Mouse (Mus musculus): ENCODE data around the gene Atp8b3.

The Atp8b3 gene

GRCm38 (mm10) chr10:80545590-80545989, 6.7 kb upstream of the Atp8b3 start:
- Histone ChIP-seq H3K27me3 (ENCODE audit: insufficient read depth, low read length) (no peaks in the 10 kb centered on the region), H3K36me3 (ENCODE audit: insufficient read depth, low read length) (peaks cover 99% of the 10 kb centered on the region), H3K4me3 (replicated peaks; ENCODE audit: low read length) (no peak overlapping the region), H3K9me3 (ENCODE audit: low read length) (no peaks in the 10 kb centered on the region), H3K4me1 (replicated peaks; ENCODE audit: low read depth, low read length) (peaks cover 67% of the 10 kb centered on the region)
- TF ChIP-seq NANOG (IDR thresholded peaks at IDR 0.05; ENCODE audit: borderline replicate concordance, low read length) (no peak), POU5F1 (IDR thresholded peaks at IDR 0.05; ENCODE audit: borderline replicate concordance, low read length) (no peak), CTCF (conservative IDR thresholded peaks at IDR 0.05; ENCODE audit: low read length) (no peak)

GRCm38 (mm10) chr10:80543873-80544272, 4.9 kb upstream of the Atp8b3 start:
- no peaks in the 10 kb centered on the region for H3K9me3 ChIP-seq (ENCODE audit: low read length)
- no peak overlapping the region for H3K4me3 ChIP-seq (replicated peaks; ENCODE audit: low read length)
- peaks cover 85% of the 10 kb centered on the region for H3K36me3 ChIP-seq (ENCODE audit: insufficient read depth, low read length)
- peaks cover 63% of the 10 kb centered on the region for H3K4me1 ChIP-seq (replicated peaks; ENCODE audit: low read depth, low read length)
- no peaks in the 10 kb centered on the region for H3K27me3 ChIP-seq (ENCODE audit: insufficient read depth, low read length)
- no peak for TF ChIP-seq NANOG (IDR thresholded peaks at IDR 0.05; ENCODE audit: borderline replicate concordance, low read length)
- TF ChIP-seq POU5F1 (IDR thresholded peaks at IDR 0.05; ENCODE audit: borderline replicate concordance, low read length) = no peak
- no peak for TF ChIP-seq CTCF (conservative IDR thresholded peaks at IDR 0.05; ENCODE audit: low read length)

- H3K36me3 ChIP-seq (ENCODE audit: insufficient read depth, low read length) = peaks cover 42% of the 10 kb centered on the region
- H3K4me3 ChIP-seq (replicated peaks; ENCODE audit: low read length) = peak overlapping the region; percentile 17; the same call in 1 of the 2 replicates
- TF ChIP-seq CTCF (conservative IDR thresholded peaks at IDR 0.05; ENCODE audit: low read length) (no peak), POU5F1 (IDR thresholded peaks at IDR 0.05; ENCODE audit: borderline replicate concordance, low read length) (no peak), NANOG (IDR thresholded peaks at IDR 0.05; ENCODE audit: borderline replicate concordance, low read length) (no peak)
- no peaks in the 10 kb centered on the region for H3K9me3 ChIP-seq (ENCODE audit: low read length)
- H3K4me1 ChIP-seq (replicated peaks; ENCODE audit: low read depth, low read length) = peaks cover 58% of the 10 kb centered on the region
- H3K27me3 ChIP-seq (ENCODE audit: insufficient read depth, low read length) = peaks cover 12% of the 10 kb centered on the region
Observed at GRCm38 (mm10) chr10:80539493-80539892, 569 bp upstream of the Atp8b3 start.

- H3K36me3 ChIP-seq (ENCODE audit: insufficient read depth, low read length) = peaks cover 29% of the 10 kb centered on the region
- no peaks in the 10 kb centered on the region for H3K9me3 ChIP-seq (ENCODE audit: low read length)
- H3K4me1 ChIP-seq (replicated peaks; ENCODE audit: low read depth, low read length) = peaks cover 72% of the 10 kb centered on the region
- peak overlapping the region; percentile 82; the same call in 1 of the 2 replicates for H3K4me3 ChIP-seq (replicated peaks; ENCODE audit: low read length)
- peaks cover 12% of the 10 kb centered on the region for H3K27me3 ChIP-seq (ENCODE audit: insufficient read depth, low read length)
- TF ChIP-seq CTCF (conservative IDR thresholded peaks at IDR 0.05; ENCODE audit: low read length) = no peak
- TF ChIP-seq POU5F1 (IDR thresholded peaks at IDR 0.05; ENCODE audit: borderline replicate concordance, low read length) = no peak
Observed at GRCm38 (mm10) chr10:80538180-80538579, 744 bp downstream of the Atp8b3 start.

- peaks cover 12% of the 10 kb centered on the region for H3K27me3 ChIP-seq (ENCODE audit: insufficient read depth, low read length)
- TF ChIP-seq POU5F1 (IDR thresholded peaks at IDR 0.05; ENCODE audit: borderline replicate concordance, low read length) (no peak), CTCF (conservative IDR thresholded peaks at IDR 0.05; ENCODE audit: low read length) (no peak), NANOG (IDR thresholded peaks at IDR 0.05; ENCODE audit: borderline replicate concordance, low read length) (no peak)
- peaks cover 62% of the 10 kb centered on the region for H3K4me1 ChIP-seq (replicated peaks; ENCODE audit: low read depth, low read length)
- 0 out of 2 replicates have a peak, but pooled peaks cover 4% of the 10 kb centered on the region for H3K36me3 ChIP-seq (ENCODE audit: insufficient read depth, low read length)
- peak overlapping the region; percentile 74 for H3K4me3 ChIP-seq (replicated peaks; ENCODE audit: low read length)
- H3K9me3 ChIP-seq (ENCODE audit: low read length) = no peaks in the 10 kb centered on the region
Observed at GRCm38 (mm10) chr10:80535711-80536110, 3.2 kb downstream of the Atp8b3 start.

- no peaks in the 10 kb centered on the region for H3K9me3 ChIP-seq (ENCODE audit: low read length)
- no peaks in the 10 kb centered on the region for H3K36me3 ChIP-seq (ENCODE audit: insufficient read depth, low read length)
- no peak for TF ChIP-seq CTCF (conservative IDR thresholded peaks at IDR 0.05; ENCODE audit: low read length)
- TF ChIP-seq NANOG (IDR thresholded peaks at IDR 0.05; ENCODE audit: borderline replicate concordance, low read length) = no peak
- no peak for TF ChIP-seq POU5F1 (IDR thresholded peaks at IDR 0.05; ENCODE audit: borderline replicate concordance, low read length)
- H3K4me3 ChIP-seq (replicated peaks; ENCODE audit: low read length) = peak overlapping the region; percentile 74
- H3K4me1 ChIP-seq (replicated peaks; ENCODE audit: low read depth, low read length) = peaks cover 55% of the 10 kb centered on the region
- peaks cover 12% of the 10 kb centered on the region for H3K27me3 ChIP-seq (ENCODE audit: insufficient read depth, low read length)
Observed at GRCm38 (mm10) chr10:80535071-80535470, 3.9 kb downstream of the Atp8b3 start.

GRCm38 (mm10) chr10:80533704-80534103, 5.2 kb downstream of the Atp8b3 start:
- H3K4me1 ChIP-seq (replicated peaks; ENCODE audit: low read depth, low read length) = peaks cover 60% of the 10 kb centered on the region

GRCm38 (mm10) chr10:80532783-80533182, 6.1 kb downstream of the Atp8b3 start:
- TF ChIP-seq CTCF (conservative IDR thresholded peaks at IDR 0.05; ENCODE audit: low read length) = no peak
- TF ChIP-seq NANOG (IDR thresholded peaks at IDR 0.05; ENCODE audit: borderline replicate concordance, low read length) = no peak
- no peak for TF ChIP-seq POU5F1 (IDR thresholded peaks at IDR 0.05; ENCODE audit: borderline replicate concordance, low read length)
- H3K4me3 ChIP-seq (replicated peaks; ENCODE audit: low read length) = no peak overlapping the region
- no peaks in the 10 kb centered on the region for H3K36me3 ChIP-seq (ENCODE audit: insufficient read depth, low read length)
- H3K27me3 ChIP-seq (ENCODE audit: insufficient read depth, low read length) = peaks cover 18% of the 10 kb centered on the region
- no peaks in the 10 kb centered on the region for H3K9me3 ChIP-seq (ENCODE audit: low read length)
- H3K4me1 ChIP-seq (replicated peaks; ENCODE audit: low read depth, low read length) = peaks cover 60% of the 10 kb centered on the region

More at GRCm38 (mm10) chr10:80533704-80534103, 5.2 kb downstream of the Atp8b3 start:
- no peak overlapping the region for H3K4me3 ChIP-seq (replicated peaks; ENCODE audit: low read length)
- H3K27me3 ChIP-seq (ENCODE audit: insufficient read depth, low read length) = peaks cover 12% of the 10 kb centered on the region
- H3K36me3 ChIP-seq (ENCODE audit: insufficient read depth, low read length) = no peaks in the 10 kb centered on the region
- no peak for TF ChIP-seq NANOG (IDR thresholded peaks at IDR 0.05; ENCODE audit: borderline replicate concordance, low read length)
- no peak for TF ChIP-seq POU5F1 (IDR thresholded peaks at IDR 0.05; ENCODE audit: borderline replicate concordance, low read length)
- TF ChIP-seq CTCF (conservative IDR thresholded peaks at IDR 0.05; ENCODE audit: low read length) = no peak
- no peaks in the 10 kb centered on the region for H3K9me3 ChIP-seq (ENCODE audit: low read length)

- H3K27me3 ChIP-seq (ENCODE audit: insufficient read depth, low read length) = peaks cover 13% of the 10 kb centered on the region
- H3K36me3 ChIP-seq (ENCODE audit: insufficient read depth, low read length) = peaks cover 19% of the 10 kb centered on the region
- TF ChIP-seq POU5F1 (IDR thresholded peaks at IDR 0.05; ENCODE audit: borderline replicate concordance, low read length) = no peak
- TF ChIP-seq CTCF (conservative IDR thresholded peaks at IDR 0.05; ENCODE audit: low read length) = no peak
- no peak for TF ChIP-seq NANOG (IDR thresholded peaks at IDR 0.05; ENCODE audit: borderline replicate concordance, low read length)
- no peaks in the 10 kb centered on the region for H3K9me3 ChIP-seq (ENCODE audit: low read length)
- H3K4me1 ChIP-seq (replicated peaks; ENCODE audit: low read depth, low read length) = peaks cover 57% of the 10 kb centered on the region
- peak overlapping the region; percentile 69 for H3K4me3 ChIP-seq (replicated peaks; ENCODE audit: low read length)
Observed at GRCm38 (mm10) chr10:80526172-80526571, 12.8 kb downstream of the Atp8b3 start.

Measured in E14TG2a.4 (cell line).